In genomic region chr19:7189026-7189425, GRCm38 (mm10) we compare ENCODE assay signal across 23 mouse cellular contexts.
"Had no signal": no experiment of that assay in that cellular context is flagged by ENCODE, and none has a peak within 500 bp of the region (broad histone marks: within the 10 kb centered on the region; RNA-seq: fewer than 3 reads in every experiment).

No protein-coding gene starts in this region.

- H3K36me3 ChIP-seq: limb, embryonic 12.5 days; limb, embryonic 15.5 days; neural tube, embryonic 12.5 days; neural tube, embryonic 15.5 days had no signal

- H3K4me2 ChIP-seq: limb, embryonic 12.5 days; limb, embryonic 15.5 days; liver, embryonic 11.5 days; lung, embryonic 14.5 days; neural tube, embryonic 12.5 days; neural tube, embryonic 15.5 days had no signal

- H3K9me3 ChIP-seq: limb, embryonic 12.5 days; limb, embryonic 15.5 days; neural tube, embryonic 12.5 days; neural tube, embryonic 15.5 days had no signal

- H3K27ac ChIP-seq: limb, embryonic 12.5 days; limb, embryonic 15.5 days; liver, embryonic 14.5 days; macrophage; neural tube, embryonic 12.5 days; neural tube, embryonic 15.5 days; stomach, postnatal 0 days had no signal

- DNase-seq: kidney, adult 8-10 months; kidney, postnatal 10 days; left cerebral cortex, postnatal 4 days; liver, postnatal 0 days; lung, embryonic 14.5 days; right cerebral cortex, adult 18-20 months; right cerebral cortex, postnatal 14 days; right cerebral cortex, postnatal 4 days; thymus, adult 2 months; thymus, postnatal 14 days; thymus, postnatal 4 days had no signal

- ATAC-seq: inflammation-experienced regulatory T-cells, adult 6 months; intestine, embryonic 16.5 days; liver, postnatal 0 days; lung, postnatal 0 days; midbrain, embryonic 16.5 days had no signal

- H3K4me3 ChIP-seq: limb, embryonic 12.5 days; limb, embryonic 15.5 days; neural tube, embryonic 12.5 days; neural tube, embryonic 15.5 days had no signal

- H3K9ac ChIP-seq: limb, embryonic 12.5 days; limb, embryonic 15.5 days; liver, embryonic 14.5 days; liver, postnatal 0 days; lung, embryonic 14.5 days; neural tube, embryonic 12.5 days; neural tube, embryonic 15.5 days had no signal
